Mouse (Mus musculus) forebrain, embryonic 10.5 days (tissue): ENCODE data around the gene Kpna1. TPM values are rescaled to one million over a fixed set of nuclear protein-coding genes. Genes with fewer than 3 reads are reported as not detected.
"Not testable (repeated sequence)": the region's sequence is repeated elsewhere in the genome, so short reads cannot be mapped to it uniquely, and the experiment has no call there.

Source experiments
- DNase-seq: peaks from one replicate; pipeline ENCODE4 v3.0.0-alpha.2; 2017; ENCODE audit warnings: low spot score; ENCODE audit errors: extremely low spot score
- H3K27ac ChIP-seq: fragments of 300-500 bp; sonication (generic); 2 replicates; pipeline ENCODE4 v1.5.1; 2016; ENCODE audit warnings: mild to moderate bottlenecking
- H3K27me3 ChIP-seq: fragments of 300-500 bp; sonication (generic); 2 replicates; pipeline ENCODE4 v1.6.1; 2016; ENCODE audit warnings: mild to moderate bottlenecking; ENCODE audit not compliant: poor library complexity, severe bottlenecking
- H3K36me3 ChIP-seq: fragments of 300-500 bp; sonication (generic); replicated peaks from 2 replicates; pipeline ENCODE4 v1.6.1; 2016; ENCODE audit warnings: mild to moderate bottlenecking, moderate library complexity
- H3K4me1 ChIP-seq: fragments of 300-500 bp; sonication (generic); 2 replicates; pipeline ENCODE4 v1.6.1; 2016
- H3K4me3 ChIP-seq: fragments of 300-500 bp; sonication (generic); 2 replicates; pipeline ENCODE4 v1.5.1; 2016; ENCODE audit warnings: mild to moderate bottlenecking, moderate library complexity
- H3K9me3 ChIP-seq: fragments of 300-500 bp; sonication (generic); 2 replicates; pipeline ENCODE4 v1.6.1; 2016; ENCODE audit warnings: mild to moderate bottlenecking, moderate library complexity
- WGBS: fragments of 180-500 bp; shearing (Covaris S2); methylation state at CpG from one replicate; pipeline ENCODE4 v1.1.7; 2016; 5-methylcytosine and 5-hydroxymethylcytosine counted together
- polyA plus RNA-seq: library from polyadenylated mRNA; unstranded; fragments of >200 nt; fragmentation: Nextera tagmentation; extraction: Ambion mirVana; gene quantifications from 2 replicates; pipeline ENCODE4 v1.2.1, GENCODE M21; 2016

The Kpna1 gene
- polyA plus RNA-seq, 1 experiment from 2014 or later, result 79.0 TPM

- H3K27ac ChIP-seq, result no peak overlapping the region
- no peaks in the 10 kb centered on the region for H3K9me3 ChIP-seq
- no peak overlapping the region for H3K4me3 ChIP-seq
- no peaks in the 10 kb centered on the region for H3K4me1 ChIP-seq
- 89% methylated on average over 8 of the region's 8 CpGs for WGBS
- no peak for DNase-seq
- no peaks in the 10 kb centered on the region for H3K27me3 ChIP-seq
- peaks cover 52% of the 10 kb centered on the region for H3K36me3 ChIP-seq
Observed at GRCm38 (mm10) chr16:36057933-36058475, 79.5 kb downstream of the Kpna1 start.

GRCm38 (mm10) chr16:36062534-36062933 lies 84.0 kb downstream of the Kpna1 start:
- H3K4me1 ChIP-seq, H3K27ac ChIP-seq, H3K9me3 ChIP-seq, H3K27me3 ChIP-seq, DNase-seq, H3K4me3 ChIP-seq: not testable (repeated sequence)
- peaks cover 37% of the 10 kb centered on the region for H3K36me3 ChIP-seq
- WGBS, result 86% methylated on average over 1 of the region's 1 CpGs

GRCm38 (mm10) chr16:36063315-36063714 lies 84.8 kb downstream of the Kpna1 start:
- Histone ChIP-seq H3K4me1 (peaks cover 6% of the 10 kb centered on the region), H3K36me3 (peaks cover 44% of the 10 kb centered on the region), H3K9me3 (no peaks in the 10 kb centered on the region), H3K27ac (no peak overlapping the region), H3K27me3 (no peaks in the 10 kb centered on the region), H3K4me3 (no peak overlapping the region)
- WGBS, result 77% methylated on average over 2 of the region's 2 CpGs
- DNase-seq, result no peak

GRCm38 (mm10) chr16:36064904-36065303 lies 86.4 kb downstream of the Kpna1 start:
- H3K4me1 ChIP-seq, result peaks cover 22% of the 10 kb centered on the region
- peaks cover 52% of the 10 kb centered on the region for H3K36me3 ChIP-seq
- WGBS, result 92% methylated on average over 5 of the region's 5 CpGs
- no peak for DNase-seq
- no peak overlapping the region for H3K27ac ChIP-seq
- H3K9me3 ChIP-seq, result no peaks in the 10 kb centered on the region
- no peak overlapping the region for H3K4me3 ChIP-seq
- no peaks in the 10 kb centered on the region for H3K27me3 ChIP-seq

GRCm38 (mm10) chr16:36067694-36068093 lies 89.1 kb downstream of the Kpna1 start:
- no peak overlapping the region for H3K27ac ChIP-seq
- H3K36me3 ChIP-seq, result peaks cover 38% of the 10 kb centered on the region
- no peaks in the 10 kb centered on the region for H3K9me3 ChIP-seq
- H3K4me3 ChIP-seq, result no peak overlapping the region
- peaks cover 29% of the 10 kb centered on the region for H3K4me1 ChIP-seq
- WGBS, result 81% methylated on average over 2 of the region's 2 CpGs
- H3K27me3 ChIP-seq, result no peaks in the 10 kb centered on the region
- DNase-seq, result no peak

- Histone ChIP-seq H3K27me3 (no peaks in the 10 kb centered on the region), H3K9me3 (no peaks in the 10 kb centered on the region), H3K4me1 (peaks cover 32% of the 10 kb centered on the region), H3K36me3 (peaks cover 34% of the 10 kb centered on the region), H3K27ac (no peak overlapping the region), H3K4me3 (no peak overlapping the region)
- 94% methylated on average over 3 of the region's 3 CpGs for WGBS
- DNase-seq, result no peak
Observed at GRCm38 (mm10) chr16:36068356-36068755, 89.8 kb downstream of the Kpna1 start.

- Histone ChIP-seq H3K27ac (peak overlapping the region; percentile 99), H3K36me3 (peaks cover 37% of the 10 kb centered on the region), H3K4me3 (peak overlapping the region; percentile 62), H3K27me3 (no peaks in the 10 kb centered on the region), H3K9me3 (no peaks in the 10 kb centered on the region), H3K4me1 (peaks cover 32% of the 10 kb centered on the region)
- WGBS, result 53% methylated on average over 9 of the region's 9 CpGs
- DNase-seq, result no peak
Observed at GRCm38 (mm10) chr16:36069819-36070575, 91.4 kb downstream of the Kpna1 start.

- under 1% methylated on average over 16 of the region's 16 CpGs for WGBS
- no peaks in the 10 kb centered on the region for H3K27me3 ChIP-seq
- DNase-seq, result no peak
Observed at GRCm38 (mm10) chr16:36071071-36071449, 92.5 kb downstream of the Kpna1 start.

GRCm38 (mm10) chr16:36071450-36072379 lies 93.2 kb downstream of the Kpna1 start, which contains the start of the genes Fam162a and Ccdc58:
Fam162a (minus strand) TSS chr16:36071594.
Ccdc58 (plus strand) TSS chr16:36071685.
- Histone ChIP-seq H3K4me3 (peak within 1 kb of the TSS; percentile 62), H3K4me1 (peaks cover 32% of the 10 kb centered on the region), H3K27me3 (no peaks in the 10 kb centered on the region), H3K36me3 (peaks cover 31% of the 10 kb centered on the region), H3K9me3 (no peaks in the 10 kb centered on the region), H3K27ac (peak within 1 kb of the TSS; percentile 99)
- peak; percentile 91 for DNase-seq
- under 1% methylated on average over 81 of the region's 81 CpGs for WGBS

More at GRCm38 (mm10) chr16:36071071-36071449, 92.5 kb downstream of the Kpna1 start:
- Histone ChIP-seq H3K27ac (peak overlapping the region; percentile 99), H3K9me3 (no peaks in the 10 kb centered on the region), H3K4me1 (peaks cover 32% of the 10 kb centered on the region), H3K36me3 (peaks cover 33% of the 10 kb centered on the region), H3K4me3 (peak overlapping the region; percentile 62)

- no peak for DNase-seq
- H3K27ac ChIP-seq, result peak overlapping the region; percentile 99
- H3K36me3 ChIP-seq, result peaks cover 27% of the 10 kb centered on the region
- no peaks in the 10 kb centered on the region for H3K27me3 ChIP-seq
- peaks cover 32% of the 10 kb centered on the region for H3K4me1 ChIP-seq
- 31% methylated on average over 8 of the region's 8 CpGs for WGBS
- H3K4me3 ChIP-seq, result peak overlapping the region; percentile 62
- H3K9me3 ChIP-seq, result no peaks in the 10 kb centered on the region
Observed at GRCm38 (mm10) chr16:36072410-36073011, 94.0 kb downstream of the Kpna1 start.

GRCm38 (mm10) chr16:36074772-36075171 lies 96.2 kb downstream of the Kpna1 start:
- 94% methylated on average over 3 of the region's 3 CpGs for WGBS

GRCm38 (mm10) chr16:36079916-36080315 lies 101.4 kb downstream of the Kpna1 start:
- DNase-seq, result no peak
- Histone ChIP-seq H3K4me1 (no peaks in the 10 kb centered on the region), H3K4me3 (no peak overlapping the region), H3K27me3 (no peaks in the 10 kb centered on the region), H3K27ac (no peak overlapping the region), H3K36me3 (peaks cover 37% of the 10 kb centered on the region), H3K9me3 (no peaks in the 10 kb centered on the region)
- WGBS, result 97% methylated on average over 3 of the region's 3 CpGs

More at GRCm38 (mm10) chr16:36074772-36075171, 96.2 kb downstream of the Kpna1 start:
- H3K4me1 ChIP-seq, result peaks cover 11% of the 10 kb centered on the region
- no peaks in the 10 kb centered on the region for H3K9me3 ChIP-seq
- DNase-seq, result no peak
- peaks cover 14% of the 10 kb centered on the region for H3K36me3 ChIP-seq
- H3K4me3 ChIP-seq, result no peak overlapping the region
- no peaks in the 10 kb centered on the region for H3K27me3 ChIP-seq
- H3K27ac ChIP-seq, result no peak overlapping the region
